Mouse (Mus musculus): Measurements from ENCODE around the gene Olfml2a.

- no peak for TF ChIP-seq CTCF (IDR thresholded peaks at IDR 0.05; ENCODE audit: low read depth)
- no peak for TF ChIP-seq EP300 (IDR thresholded peaks at IDR 0.05; ENCODE audit: low read depth)
These were observed 32.4 kb downstream of the Olfml2a start for GRCm38 (mm10) chr2:38964198-38964597.
